Mouse (Mus musculus): ENCODE measurements around the gene Herc3.
A peak's percentile ranks its signal among the peaks of the same experiment; 100 is the strongest.

GRCm38 (mm10) chr6:58951128-58951992 is 120.1 kb downstream of the Herc3 start:
- peak; percentile 35; the same call in 1 of the 2 replicates for TF ChIP-seq EP300 (IDR thresholded peaks at IDR 0.05)
- no peak for TF ChIP-seq CTCF (IDR thresholded peaks at IDR 0.05)
